Mouse (Mus musculus) adrenal gland, postnatal 10 days (tissue): Measurements from ENCODE around the gene M1ap. TPM values are rescaled to one million over a fixed set of nuclear protein-coding genes. Genes with fewer than 3 reads are reported as not detected.

ENCODE experiments used
- DNase-seq: peaks from one replicate; pipeline ENCODE4 v3.0.0; 2021; ENCODE audit warnings: mixed read lengths
- total RNA-seq, 2 experiments: library from RNA; stranded (reverse); gene quantifications; 2 replicates each; pipeline ENCODE4 v1.2.3; 2021

The M1ap gene
- total RNA-seq, 2 experiments from 2014 or later, result 0.36 to 0.39 TPM

DNA sequence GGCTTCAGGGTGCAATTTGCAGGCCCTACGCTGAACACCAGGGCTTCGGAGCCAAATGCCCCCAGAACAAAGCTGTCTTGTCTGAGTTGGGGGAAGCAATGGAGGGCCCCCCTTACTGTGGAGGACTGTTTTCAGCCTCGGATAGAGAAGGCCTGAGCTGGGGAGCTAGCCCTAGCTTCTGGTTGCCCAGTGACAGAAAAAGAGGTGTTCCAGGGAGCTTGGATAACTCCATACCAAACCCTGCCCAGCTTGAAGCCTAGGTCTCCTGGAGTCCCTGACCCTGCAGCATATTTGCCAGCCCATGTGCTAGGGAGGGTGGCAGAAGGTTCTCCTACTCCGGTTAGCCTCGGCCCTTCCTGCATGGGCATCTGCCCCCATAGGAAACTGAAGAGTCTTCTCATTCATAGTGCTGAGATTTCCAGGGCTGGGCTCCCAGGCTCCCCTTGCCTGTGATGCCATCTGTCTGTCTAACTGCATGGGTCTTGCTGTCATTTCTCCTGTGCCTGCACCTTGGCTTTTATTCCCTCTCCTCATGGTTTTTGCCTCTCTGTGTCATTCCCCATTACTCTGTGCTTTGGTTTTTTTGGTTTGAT, 87.9 kb downstream of the M1ap start:
- DNase-seq, result no peak

DNA sequence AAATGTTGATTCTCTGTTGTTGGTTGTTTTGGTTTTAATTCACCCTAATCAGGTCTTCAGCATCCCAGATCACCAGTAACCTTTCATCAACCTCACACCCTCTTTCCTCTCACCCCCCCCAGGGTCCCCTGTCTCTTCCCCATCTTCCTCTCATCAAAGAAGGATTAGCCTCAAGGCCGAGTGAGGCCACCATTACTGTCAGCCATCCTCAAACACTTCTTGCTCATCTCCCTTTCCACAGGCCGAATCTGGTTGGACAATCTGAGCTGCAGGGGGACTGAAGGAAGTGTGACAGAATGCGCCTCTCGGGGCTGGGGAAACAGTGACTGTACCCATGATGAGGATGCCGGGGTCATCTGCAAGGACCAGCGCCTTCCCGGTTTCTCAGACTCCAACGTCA, 90.5 kb downstream of the M1ap start:
- DNase-seq, result no peak

DNA sequence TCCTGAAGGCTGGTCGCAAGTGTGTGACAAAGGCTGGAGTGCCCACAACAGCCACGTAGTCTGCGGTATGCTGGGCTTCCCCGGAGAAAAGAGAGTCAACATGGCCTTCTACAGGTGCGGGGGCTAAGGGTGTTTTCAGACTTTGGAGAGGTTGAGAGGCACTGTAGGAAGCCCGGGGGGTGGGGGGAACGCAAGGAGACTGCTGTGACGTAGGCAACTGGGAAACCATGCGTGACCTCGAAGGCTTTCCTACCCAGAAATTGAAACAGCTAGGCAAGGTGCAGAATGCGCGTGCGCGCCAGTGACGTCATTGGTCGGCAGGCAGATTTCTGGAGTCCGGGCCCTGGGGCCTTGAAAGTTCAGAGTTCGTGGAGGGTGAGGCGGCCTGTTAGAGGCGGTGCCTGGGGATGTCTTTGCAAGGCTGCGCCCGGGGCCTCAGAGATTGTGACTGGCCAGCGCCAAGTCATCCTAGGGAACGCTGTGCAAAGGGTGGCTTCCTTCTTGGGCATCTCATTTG, 91.9 kb downstream of the M1ap start:
- peak; percentile 96 for DNase-seq

DNA sequence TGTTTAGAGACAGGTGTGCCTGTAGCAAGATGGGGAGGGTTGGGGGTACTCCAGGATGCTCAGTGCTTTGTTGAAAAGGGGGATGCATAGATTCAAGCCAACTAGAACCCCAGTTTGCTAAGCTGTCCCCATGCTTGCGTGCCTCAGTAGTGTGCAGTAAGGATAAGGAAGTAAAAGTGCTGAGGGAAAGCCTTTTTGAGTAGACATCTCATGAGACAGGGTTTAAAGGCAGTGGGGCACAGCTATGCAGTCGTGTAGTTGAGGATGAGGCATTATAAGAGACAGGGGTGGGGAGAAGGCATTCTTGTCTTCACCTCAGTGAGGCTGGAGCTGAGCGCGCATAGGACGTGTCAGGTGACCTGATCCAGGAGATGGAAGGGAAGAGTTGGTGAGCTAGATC, 93.9 kb downstream of the M1ap start:
- DNase-seq, result no peak

DNA sequence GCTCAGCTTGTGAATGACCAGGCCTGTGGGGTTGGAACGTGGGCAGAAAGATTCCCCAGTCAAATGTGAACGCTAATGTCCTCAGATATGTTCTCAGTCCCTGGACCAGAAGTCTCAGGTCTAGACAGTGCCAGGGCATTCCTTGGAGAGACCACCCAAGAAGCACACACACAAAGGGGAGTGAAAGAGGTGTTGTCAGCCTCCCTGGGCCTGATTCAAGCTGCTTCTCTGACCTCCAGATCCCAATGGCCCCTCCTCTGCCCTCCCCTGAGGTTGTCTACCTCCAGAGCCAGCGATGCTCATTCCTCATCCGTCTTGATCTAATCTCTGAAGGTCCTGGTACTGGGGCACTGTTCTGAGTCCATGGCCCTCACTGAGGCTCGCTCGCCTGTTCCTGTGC, 96.9 kb downstream of the M1ap start:
- no peak for DNase-seq

DNA sequence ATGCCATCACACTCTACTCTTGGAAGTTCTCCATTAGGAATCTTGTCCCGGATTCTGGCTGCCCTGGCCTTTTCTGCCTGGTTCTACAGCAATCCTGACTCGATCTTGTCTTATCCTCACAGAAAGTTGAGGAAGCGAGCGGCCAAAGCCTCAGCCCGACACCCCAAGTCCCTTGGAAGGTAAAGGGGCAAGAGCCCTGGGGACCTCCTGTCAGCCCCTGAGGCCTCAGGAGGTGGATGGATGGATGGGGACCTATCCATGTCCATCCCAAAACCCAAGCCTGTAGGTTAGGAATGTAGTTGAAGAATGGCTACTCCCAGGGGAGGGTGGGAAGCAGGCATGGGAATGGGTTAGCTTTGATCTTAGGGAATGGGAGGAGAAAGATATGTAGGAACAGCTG, 97.3 kb downstream of the M1ap start:
- DNase-seq, result no peak

DNA sequence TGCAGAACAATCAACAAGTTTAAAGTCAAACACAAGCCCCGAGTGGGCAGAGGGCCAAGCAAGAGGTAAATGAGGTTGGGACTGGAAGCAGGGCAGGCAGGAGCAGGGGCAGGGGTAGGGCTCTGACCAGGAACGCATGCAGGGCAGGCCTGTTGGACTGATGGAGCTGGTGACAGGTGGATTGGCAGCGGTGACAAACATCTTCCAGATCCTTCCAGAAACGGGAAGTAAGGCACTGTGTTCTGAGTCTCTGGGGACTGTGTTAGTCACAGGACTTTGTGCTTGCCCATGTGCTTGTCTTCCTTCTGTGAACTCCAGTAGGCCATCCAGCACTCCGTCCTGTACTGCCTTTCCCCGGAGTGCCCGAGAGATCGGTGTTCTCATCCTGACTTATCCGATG, 98.0 kb downstream of the M1ap start:
- no peak for DNase-seq

DNA sequence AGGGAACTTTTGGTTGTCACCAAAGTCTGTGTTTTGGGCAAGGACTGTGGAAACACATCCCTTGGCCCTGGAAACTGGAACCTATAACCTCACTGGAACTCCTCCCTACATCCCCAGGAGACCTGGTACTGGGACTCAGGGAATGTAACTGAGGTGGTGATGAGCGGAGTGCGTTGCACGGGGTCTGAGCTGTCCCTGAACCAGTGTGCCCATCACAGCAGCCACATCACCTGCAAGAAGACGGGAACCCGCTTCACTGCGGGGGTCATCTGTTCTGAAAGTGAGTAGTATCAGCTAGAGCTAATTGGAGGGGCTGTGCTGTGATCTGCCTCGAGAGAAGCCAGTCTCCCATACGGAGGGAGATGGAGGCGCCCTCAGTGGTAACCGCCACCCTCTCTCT, 102.7 kb downstream of the M1ap start:
- DNase-seq, result no peak

DNA sequence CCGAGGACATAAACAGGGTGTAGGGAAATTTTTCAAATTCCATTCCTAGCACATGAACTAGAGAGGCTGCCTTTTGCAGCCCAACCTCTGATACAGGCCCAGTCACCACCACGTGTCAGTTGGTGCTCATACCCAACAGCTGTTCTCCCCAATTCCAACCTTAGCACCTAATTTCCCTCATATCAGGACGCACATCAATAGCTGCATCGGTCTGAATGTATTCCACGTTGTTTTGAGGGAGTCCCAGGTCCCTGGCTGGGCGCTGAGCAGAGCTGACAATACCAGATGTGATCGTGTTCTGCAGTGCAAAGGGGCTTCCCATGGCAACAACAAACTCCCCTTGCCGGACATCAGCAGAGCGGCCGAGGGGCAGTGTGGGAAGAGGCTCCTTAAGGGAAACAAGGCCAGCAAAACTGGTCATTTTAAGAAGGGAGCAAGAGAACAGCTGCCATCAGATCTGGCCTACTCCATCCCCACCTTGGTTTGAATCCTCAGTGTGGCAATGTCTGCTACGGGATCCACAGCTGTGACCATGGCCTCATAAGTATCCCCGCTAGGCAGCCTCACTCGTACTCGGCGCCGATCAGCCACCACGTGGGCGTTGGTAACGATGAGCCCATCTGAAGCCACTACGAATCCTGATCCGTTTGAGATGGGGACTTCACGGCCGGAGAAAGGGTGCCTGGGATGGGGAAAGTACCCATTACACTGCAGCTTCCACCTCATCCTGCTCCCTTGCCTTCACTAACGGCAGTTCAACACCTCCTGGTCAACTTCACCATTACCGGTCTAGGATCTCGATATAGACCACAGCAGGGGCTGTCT, 106.6 kb downstream of the M1ap start:
- peak; percentile 44 for DNase-seq

DNA sequence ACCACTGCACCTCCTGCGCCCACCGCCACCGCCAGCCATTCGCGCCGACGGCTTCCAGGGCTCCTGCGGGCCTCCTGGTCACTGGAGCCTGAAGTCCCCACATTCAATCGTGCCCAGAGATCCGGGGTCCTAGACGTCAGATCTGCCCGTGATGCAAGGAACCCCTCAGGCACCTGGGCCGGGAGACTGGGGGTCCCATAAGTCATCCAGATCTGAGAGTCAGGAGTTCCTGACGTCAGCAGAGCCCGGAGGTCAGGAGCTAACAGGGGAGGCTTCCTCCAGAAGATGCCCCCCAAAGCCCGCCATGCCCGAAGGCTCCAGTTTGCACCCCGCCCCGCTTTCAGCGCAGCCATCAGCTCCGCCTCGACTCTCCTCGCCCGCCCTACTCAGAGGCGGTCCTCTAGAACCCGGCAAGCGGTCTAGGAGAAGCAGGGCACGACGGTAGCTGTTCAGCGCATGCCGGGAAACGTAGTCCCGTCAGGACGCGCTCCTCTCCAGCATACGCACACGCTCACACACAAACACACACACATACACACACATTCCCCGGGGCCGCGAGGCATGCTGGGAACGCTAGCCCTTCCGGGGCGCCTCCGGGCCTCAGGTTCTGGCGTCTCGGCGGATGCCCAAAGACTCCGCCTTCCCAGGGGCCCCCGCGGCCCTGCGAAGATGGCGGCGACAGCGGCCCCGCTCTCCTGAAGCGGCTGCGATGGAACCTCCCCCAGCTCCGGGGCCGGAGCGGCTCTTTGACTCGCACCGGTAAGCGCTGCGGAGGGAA, 107.6 kb downstream of the M1ap start, which contains the start of gene Aup1:
Aup1 (plus strand) TSS at position 448 of the 778 bp plus-strand sequence.
- DNase-seq, result peak; percentile 98

DNA sequence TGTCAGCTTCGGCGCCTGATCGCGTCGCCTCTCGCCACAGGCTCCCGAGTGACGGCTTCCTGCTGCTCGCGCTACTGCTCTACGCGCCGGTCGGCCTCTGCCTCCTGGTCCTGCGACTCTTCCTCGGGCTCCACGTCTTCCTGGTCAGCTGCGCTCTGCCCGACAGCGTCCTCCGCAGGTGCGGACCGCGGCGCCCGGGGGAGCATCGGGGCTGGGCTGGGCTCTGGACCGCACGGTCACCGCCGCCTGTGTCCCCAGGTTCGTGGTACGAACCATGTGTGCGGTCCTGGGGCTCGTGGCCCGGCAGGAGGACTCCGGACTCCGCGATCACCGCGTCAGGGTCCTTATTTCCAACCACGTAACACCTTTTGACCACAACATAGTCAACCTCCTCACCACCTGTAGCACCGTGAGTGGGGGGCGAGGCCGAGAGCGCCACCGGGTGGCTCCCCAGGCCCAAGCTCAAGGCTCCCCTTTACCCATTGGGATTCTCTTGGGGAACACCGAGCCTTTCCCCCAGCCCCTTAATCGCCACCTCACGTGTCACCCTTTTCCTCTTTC, 108.2 kb downstream of the M1ap start, which contains the start of gene Htra2:
Htra2 (minus strand) TSS at position 403 of the 561 bp plus-strand sequence.
- no peak for DNase-seq

DNA sequence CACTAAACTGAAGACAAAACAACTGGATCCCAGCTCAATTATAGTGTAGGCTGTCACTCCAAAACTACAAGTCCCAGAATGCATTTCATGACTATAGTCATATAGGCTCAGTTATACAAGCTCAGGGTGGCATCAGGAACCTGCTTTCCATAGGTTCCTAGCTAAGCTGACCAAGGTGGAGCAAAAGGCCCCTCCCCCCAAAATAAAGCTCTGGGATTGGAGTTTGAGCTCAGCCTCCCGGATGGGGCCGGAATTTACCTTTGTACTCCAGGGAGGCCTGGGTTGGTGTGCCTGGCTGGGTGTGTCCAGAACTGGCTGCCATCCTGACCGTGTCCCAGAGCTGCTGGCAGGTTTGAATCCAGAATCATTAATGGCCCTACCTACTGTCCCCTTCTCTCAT, 111.1 kb downstream of the M1ap start, which contains the start of gene Dqx1:
Dqx1 (plus strand) TSS at position 55 of the 400 bp plus-strand sequence.
- peak; percentile 38 for DNase-seq

DNA sequence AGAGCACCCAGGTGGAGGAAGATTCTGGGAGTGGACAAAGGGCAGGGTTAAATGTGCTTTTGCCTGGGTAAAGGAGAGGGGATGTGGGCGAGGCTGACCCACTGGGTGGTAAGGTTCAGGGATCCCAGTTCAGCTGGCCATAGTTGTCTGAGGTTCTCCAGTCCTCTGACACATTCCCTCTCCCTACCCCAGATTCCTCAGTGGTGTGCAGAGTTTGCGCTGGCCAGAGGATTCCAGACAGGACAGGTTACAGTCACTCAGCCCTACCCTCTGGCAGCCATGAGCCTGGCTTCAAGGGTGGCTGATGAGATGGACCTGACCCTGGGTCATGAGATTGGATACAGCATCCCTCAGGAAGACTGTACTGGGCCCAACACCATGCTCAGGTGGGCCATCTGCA, 112.0 kb downstream of the M1ap start:
- no peak for DNase-seq

DNA sequence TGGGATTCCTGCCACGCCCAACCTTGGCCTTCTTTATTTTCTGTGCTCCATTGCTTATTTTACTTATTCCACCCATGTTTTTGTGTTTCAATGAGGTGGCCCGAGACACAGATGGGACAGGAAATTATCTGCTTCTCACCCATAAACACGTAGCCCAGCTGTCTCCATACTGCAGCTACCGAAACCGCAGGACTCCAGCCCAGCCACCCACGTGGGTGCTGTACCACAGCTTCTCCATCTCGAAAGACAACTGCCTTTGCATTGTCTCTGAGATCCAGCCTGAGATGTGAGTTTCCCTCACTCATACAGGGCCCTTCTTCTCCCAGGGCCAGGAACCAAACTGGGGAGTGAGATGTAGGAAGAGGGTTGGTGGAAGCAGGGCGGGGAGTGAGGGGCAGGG, 119.3 kb downstream of the M1ap start:
- no peak for DNase-seq

DNA sequence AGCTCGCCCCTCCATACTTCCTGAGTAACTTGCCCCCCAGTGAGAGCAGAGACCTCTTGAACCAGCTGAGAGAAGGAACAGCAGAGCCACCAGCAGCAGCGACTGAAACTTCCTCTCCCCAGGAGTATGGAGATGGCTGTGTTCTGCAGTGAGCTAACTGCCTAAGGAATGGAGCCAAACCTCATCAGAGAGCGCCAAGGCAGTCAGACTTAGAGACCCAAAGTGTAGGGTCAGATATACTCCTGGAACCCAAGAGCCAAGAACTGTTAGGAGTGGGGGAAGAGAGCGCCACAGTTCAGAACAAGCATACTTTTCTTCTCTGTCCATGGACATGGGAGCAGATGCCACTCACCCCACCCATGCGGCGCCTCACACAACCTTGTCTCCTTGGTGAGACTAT, 119.7 kb downstream of the M1ap start:
- DNase-seq, result no peak

DNA sequence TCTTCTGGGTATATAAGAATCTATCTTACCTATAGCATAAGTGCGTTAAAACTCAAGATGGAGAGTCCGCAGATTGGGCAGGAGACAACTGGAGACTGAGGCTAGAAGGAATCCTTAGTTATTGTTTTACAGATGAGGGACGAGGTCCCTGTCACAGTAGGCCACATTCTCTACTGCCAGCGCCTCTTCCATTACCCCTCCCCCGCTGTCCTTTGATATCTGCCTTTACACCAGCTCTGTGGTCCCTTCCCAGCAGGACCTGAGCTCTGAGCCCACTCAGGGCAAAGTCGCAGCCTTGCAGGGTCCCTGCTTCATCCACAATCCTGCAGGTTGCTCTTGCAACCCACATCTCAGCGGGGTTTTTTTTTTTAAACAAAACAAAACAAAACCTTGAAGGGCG, 121.5 kb downstream of the M1ap start:
- DNase-seq, result no peak

DNA sequence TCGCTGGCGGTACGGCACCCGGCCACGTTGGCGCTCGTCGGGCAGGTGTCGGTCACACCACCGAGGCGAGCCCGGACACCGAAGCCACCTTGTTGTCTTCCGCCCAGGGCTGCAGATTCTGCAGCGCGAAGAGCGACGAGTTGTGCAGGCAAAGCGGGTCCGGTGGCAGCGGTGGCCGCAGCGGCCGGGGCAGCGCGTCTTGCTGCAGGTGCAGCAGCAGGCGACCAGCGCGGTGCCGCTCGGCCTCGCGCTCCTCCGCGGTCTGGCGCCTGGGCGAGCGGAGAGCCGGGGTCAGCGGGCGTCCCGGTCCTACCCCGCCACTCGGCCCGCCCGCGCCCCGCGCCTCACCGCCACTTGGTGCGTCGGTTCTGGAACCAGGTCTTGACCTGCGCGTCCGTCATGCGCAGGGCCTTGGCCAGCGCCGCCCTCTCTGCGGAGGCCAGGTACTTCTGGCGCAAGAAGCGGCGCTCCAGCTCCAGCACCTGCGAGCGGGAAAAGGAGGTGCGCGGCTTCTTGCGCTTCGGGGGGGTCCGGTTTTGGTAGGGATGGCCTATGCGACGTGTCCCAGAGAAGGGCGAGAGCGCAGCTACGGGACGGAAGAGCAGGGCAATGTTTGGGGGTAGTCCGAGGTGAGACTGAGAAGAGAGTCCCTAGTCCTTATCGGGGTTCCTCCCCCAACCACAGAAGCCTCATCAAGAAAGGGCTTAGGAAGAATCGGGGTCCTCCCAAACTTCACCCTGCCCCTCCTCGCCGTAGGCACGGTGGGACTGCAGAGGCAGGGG, 122.2 kb downstream of the M1ap start:
- DNase-seq, result no peak

DNA sequence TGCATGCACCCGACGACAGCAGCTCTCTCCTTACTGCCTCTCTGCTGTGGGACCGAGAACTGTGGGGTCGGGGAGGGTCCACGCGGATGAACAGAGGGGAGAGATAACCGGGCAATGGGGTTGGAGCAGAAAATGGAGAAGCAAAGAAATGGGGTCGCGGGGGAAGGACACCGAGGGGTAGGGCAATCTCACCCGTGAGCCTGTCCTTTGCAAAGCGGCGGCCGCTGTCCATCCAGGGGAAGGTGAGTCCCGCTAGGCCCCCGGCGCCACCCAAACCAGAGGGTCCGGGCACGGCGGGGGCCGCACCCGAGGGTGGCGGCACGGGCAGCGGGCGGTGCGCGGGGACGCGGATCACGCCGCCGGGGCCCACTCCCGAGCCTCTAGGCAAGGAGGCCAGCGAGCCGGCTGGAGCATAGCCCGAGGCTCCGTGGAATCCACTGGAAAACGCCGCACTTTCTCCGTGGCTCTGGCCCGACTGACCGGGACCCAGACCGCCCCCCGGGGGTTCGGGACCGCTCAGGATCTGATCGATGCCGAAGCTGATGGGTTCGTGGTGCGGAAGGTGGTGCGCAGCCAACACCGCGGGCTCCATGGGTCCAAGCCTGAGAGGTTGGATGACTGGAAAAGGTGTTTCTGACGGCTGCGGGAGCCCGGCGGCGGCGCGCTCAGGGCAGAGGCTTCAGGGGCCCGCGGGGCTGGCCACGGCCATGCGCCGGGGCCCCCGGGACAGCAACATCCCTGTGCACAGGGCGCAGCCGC, 123.0 kb downstream of the M1ap start:
- no peak for DNase-seq

DNA sequence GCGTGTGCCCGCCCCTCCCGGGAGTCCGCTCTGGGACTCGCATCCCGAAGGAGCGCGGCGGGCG, 123.4 kb downstream of the M1ap start, which contains the start of gene Tlx2:
Tlx2 (minus strand) TSS at position 47 of the 64 bp plus-strand sequence.
- no peak for DNase-seq

DNA sequence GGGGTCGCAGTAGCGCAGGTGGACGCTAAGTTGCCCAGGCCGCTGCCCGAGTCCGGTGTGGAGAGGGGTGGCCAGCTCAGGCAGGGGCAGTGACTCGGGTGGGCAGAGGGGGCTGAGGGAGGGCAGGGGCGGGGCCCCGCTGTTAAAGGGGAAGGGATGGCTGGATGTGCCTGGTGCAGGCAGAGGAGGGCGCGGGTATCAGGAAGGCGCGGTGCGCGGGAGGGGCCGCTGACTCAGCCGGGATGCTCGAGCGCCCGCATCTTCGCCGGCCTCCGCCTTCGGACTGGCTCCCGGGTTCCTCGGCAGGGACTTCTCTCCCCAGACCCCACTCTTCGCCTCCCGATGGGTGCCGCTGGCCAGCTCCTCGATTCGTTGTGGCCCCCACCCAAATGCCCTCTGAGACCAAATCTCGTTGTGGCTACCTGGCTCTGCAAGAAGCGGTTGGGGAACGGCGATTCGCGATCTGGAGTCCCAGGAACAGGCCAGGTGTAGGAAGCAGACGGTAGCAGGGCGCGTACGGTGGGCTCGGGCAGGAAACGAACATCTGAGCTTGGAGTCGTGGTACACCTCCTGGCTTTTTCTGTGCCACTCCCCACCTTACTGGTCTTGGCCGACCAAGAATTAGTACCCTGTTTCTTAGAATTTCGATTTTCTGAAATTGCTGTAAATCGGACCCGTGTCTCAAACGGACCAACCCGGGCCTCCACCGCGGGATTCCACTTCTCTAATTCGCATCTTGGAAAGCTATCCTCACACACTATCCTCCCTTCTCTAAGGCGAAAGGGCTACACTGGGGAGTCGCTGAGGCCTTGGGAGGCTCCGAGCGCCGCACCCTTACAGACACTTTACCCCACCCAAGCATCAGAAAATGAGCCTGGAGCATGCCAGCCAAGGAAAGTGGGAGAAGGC, 123.9 kb downstream of the M1ap start:
- DNase-seq, result peak; percentile 54
